Mouse (Mus musculus): ENCODE data around the gene Prep. TPM values are rescaled to one million over a fixed set of nuclear protein-coding genes. Genes with fewer than 3 reads are reported as not detected.
A peak's percentile ranks its signal among the peaks of the same experiment; 100 is the strongest.

The Prep gene
- polyA plus RNA-seq, 1 experiment from 2014 or later: 41.7 TPM

DNA sequence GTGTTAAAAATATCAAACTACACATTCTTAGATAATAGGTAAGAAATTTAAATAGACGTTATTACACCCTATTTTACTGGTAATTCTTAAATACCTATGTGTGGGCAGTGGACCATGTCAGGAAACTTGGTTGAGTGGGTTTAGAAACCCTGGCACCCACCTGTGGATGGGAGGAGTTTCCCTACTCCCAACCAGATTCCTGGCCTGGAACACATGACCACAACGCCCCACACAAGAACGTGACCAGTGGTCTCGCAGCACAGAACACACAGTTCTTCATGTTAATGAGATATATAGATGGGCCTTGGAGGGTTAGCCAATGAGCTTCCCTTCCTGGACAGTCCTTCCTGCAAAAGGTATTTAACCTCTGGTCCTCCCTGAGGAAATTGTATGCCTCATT is 39.5 kb downstream of the Prep start:
- H3K36me3 ChIP-seq (replicated peaks): peaks cover 76% of the 10 kb centered on the region
- H3K27ac ChIP-seq (replicated peaks): no peak overlapping the region
- H3K4me1 ChIP-seq: no peaks in the 10 kb centered on the region
- H3K27me3 ChIP-seq (replicated peaks; ENCODE audit: low read depth, poor library complexity, severe bottlenecking): no peaks in the 10 kb centered on the region
- 92% methylated on average over 4 of the region's 4 CpGs for whole genome bisulfite sequencing
- H3K4me3 ChIP-seq: no peak overlapping the region
- H3K9me3 ChIP-seq: no peaks in the 10 kb centered on the region
- DNase-seq (ENCODE audit: low spot score): no peak

DNA sequence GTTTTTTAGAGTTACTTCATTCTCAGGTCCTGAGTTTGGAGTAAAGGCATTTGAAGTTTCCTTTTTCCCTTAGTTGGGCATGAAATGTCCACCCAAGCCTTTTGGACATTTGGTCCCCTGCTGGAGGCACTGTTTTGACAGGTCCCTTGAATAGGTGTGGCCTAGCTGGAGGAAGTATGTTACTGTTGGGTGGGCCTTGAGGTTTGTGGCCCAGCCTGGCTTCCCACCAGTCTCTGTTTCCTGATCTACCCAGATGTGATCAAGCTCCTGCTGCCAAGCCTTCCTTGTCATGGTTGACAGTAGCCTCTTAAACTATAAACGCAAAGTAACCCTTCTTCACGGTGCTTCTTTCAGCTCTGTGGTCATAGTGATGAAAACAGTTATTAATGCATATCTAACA is 40.3 kb downstream of the Prep start:
- Histone ChIP-seq H3K27ac (replicated peaks) (no peak overlapping the region), H3K27me3 (replicated peaks; ENCODE audit: low read depth, poor library complexity, severe bottlenecking) (no peaks in the 10 kb centered on the region), H3K4me1 (no peaks in the 10 kb centered on the region), H3K9me3 (no peaks in the 10 kb centered on the region), H3K36me3 (replicated peaks) (peaks cover 76% of the 10 kb centered on the region), H3K4me3 (no peak overlapping the region)
- WGBS: 96% methylated on average over 2 of the region's 2 CpGs
- no peak for DNase-seq (ENCODE audit: low spot score)

DNA sequence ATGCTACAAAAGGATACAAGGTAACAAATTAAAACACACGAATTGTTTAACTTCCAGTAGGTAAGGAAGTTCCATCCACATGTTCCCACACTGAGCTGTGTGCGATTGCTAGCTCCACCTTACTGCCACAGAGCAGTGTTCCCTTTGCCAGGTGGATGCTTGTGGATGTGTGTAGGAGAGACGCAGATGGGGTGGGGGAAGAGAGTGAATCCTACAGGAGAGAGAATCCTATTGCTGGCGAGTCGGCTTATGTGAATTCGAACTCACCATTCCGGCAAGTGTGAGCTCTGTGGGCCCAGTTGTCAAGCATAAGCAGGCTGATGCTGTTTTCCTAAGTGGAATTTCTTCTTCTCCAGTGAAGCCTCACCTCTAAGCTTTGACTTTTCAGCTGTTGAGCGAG is 42.0 kb downstream of the Prep start:
- H3K9me3 ChIP-seq: no peaks in the 10 kb centered on the region
- no peak for DNase-seq (ENCODE audit: low spot score)
- no peak overlapping the region for H3K4me3 ChIP-seq
- H3K4me1 ChIP-seq: no peaks in the 10 kb centered on the region
- 95% methylated on average over 8 of the region's 8 CpGs for WGBS
- peaks cover 82% of the 10 kb centered on the region for H3K36me3 ChIP-seq (replicated peaks)
- H3K27me3 ChIP-seq (replicated peaks; ENCODE audit: low read depth, poor library complexity, severe bottlenecking): no peaks in the 10 kb centered on the region
- H3K27ac ChIP-seq (replicated peaks): no peak overlapping the region

GRCm38 (mm10) chr10:45109974-45110373 is 43.0 kb downstream of the Prep start:
- Histone ChIP-seq H3K27me3 (replicated peaks; ENCODE audit: low read depth, poor library complexity, severe bottlenecking) (no peaks in the 10 kb centered on the region), H3K9me3 (no peaks in the 10 kb centered on the region), H3K36me3 (replicated peaks) (peaks cover 84% of the 10 kb centered on the region), H3K4me3 (no peak overlapping the region), H3K4me1 (no peaks in the 10 kb centered on the region), H3K27ac (replicated peaks) (no peak overlapping the region)
- no peak for DNase-seq (ENCODE audit: low spot score)
- 91% methylated on average over 6 of the region's 6 CpGs for WGBS

GRCm38 (mm10) chr10:45112927-45113326 is 45.9 kb downstream of the Prep start:
- Histone ChIP-seq H3K27me3 (replicated peaks; ENCODE audit: low read depth, poor library complexity, severe bottlenecking) (no peaks in the 10 kb centered on the region), H3K4me1 (no peaks in the 10 kb centered on the region), H3K4me3 (no peak overlapping the region), H3K27ac (replicated peaks) (no peak overlapping the region), H3K9me3 (peaks cover 4% of the 10 kb centered on the region; the same call in 1 of the 2 replicates), H3K36me3 (replicated peaks) (peaks cover 94% of the 10 kb centered on the region)
- WGBS: 86% methylated on average over 11 of the region's 11 CpGs
- no peak for DNase-seq (ENCODE audit: low spot score)

DNA sequence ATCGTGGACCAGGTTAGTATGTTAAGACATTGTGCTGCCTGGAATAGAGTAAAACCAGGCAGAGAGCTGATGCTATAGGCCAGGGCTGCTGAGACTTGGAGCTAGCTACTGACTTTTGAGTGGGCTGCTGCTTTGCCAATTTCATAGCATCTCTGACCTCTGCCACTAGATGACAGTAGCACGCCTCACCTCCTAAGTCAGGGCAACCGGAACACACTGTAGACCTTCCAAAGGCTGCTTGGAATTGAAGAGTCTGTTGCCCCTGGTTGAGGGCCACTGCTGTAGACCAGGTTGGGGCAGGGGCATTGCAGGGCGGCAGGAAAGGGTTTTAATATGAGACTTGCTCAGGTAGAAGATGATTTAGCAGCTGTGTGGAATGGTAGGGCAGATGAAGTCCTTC is 47.5 kb downstream of the Prep start:
- Histone ChIP-seq H3K9me3 (peaks cover 4% of the 10 kb centered on the region; the same call in 1 of the 2 replicates), H3K27ac (replicated peaks) (no peak overlapping the region), H3K4me3 (no peak overlapping the region), H3K27me3 (replicated peaks; ENCODE audit: low read depth, poor library complexity, severe bottlenecking) (no peaks in the 10 kb centered on the region), H3K4me1 (no peaks in the 10 kb centered on the region), H3K36me3 (replicated peaks) (peaks cover 94% of the 10 kb centered on the region)
- no peak for DNase-seq (ENCODE audit: low spot score)
- 84% methylated on average over 4 of the region's 4 CpGs for WGBS

DNA sequence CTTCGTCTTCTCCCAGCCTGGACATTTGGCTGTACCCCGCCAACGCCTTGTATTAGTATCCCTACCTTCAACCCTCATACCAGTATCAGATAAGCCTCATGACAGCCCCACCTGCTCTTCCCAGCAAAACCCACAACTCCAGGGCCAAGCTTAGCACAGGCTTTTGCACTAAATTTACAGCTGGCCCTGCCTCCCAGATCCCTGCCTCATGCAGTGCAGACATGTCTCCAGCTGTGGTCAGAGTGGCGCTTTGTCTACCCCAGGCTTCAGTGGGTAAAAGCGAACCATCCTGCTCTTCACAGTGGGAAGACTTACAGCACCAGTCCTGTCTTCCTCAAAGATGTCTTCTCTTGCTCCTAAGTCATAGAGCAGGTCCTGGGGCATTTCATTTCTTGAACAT is 49.8 kb downstream of the Prep start:
- H3K27me3 ChIP-seq (replicated peaks; ENCODE audit: low read depth, poor library complexity, severe bottlenecking): no peaks in the 10 kb centered on the region
- DNase-seq (ENCODE audit: low spot score): no peak
- peaks cover 95% of the 10 kb centered on the region for H3K36me3 ChIP-seq (replicated peaks)
- H3K9me3 ChIP-seq: peaks cover 4% of the 10 kb centered on the region; the same call in 1 of the 2 replicates
- no peaks in the 10 kb centered on the region for H3K4me1 ChIP-seq
- H3K27ac ChIP-seq (replicated peaks): no peak overlapping the region
- 94% methylated on average over 5 of the region's 5 CpGs for WGBS
- no peak overlapping the region for H3K4me3 ChIP-seq

DNA sequence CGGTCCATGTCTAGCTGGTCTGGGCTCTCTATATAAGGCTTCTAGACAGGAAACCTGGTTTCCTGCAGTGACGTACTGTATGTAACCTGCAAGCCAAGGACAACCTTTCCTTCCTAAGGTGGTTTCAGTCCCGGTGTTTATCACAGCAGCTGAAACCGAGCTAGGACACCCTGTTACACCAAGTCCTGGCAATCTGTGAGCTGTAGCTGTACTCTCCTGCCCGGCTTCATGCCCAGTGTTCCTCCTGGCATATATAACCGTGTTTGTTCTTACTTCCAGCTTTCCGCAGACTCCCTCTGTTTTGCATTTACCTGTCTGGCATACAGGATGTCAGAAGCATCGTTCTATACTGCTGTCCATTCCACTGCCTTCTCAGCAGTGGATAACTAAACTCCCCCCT is 51.4 kb downstream of the Prep start:
- WGBS: 92% methylated on average over 8 of the region's 8 CpGs

GRCm38 (mm10) chr10:45121637-45122036 is 54.6 kb downstream of the Prep start:
- peaks cover 99% of the 10 kb centered on the region for H3K36me3 ChIP-seq (replicated peaks)
- H3K27ac ChIP-seq (replicated peaks): no peak overlapping the region
- H3K4me3 ChIP-seq: no peak overlapping the region
- no peak for DNase-seq (ENCODE audit: low spot score)
- no peaks in the 10 kb centered on the region for H3K27me3 ChIP-seq (replicated peaks; ENCODE audit: low read depth, poor library complexity, severe bottlenecking)
- WGBS: 89% methylated on average over 3 of the region's 3 CpGs
- no peaks in the 10 kb centered on the region for H3K4me1 ChIP-seq
- no peaks in the 10 kb centered on the region for H3K9me3 ChIP-seq

More for the DNA sequence above, 51.4 kb downstream of the Prep start:
- Histone ChIP-seq H3K36me3 (replicated peaks) (peaks cover 97% of the 10 kb centered on the region), H3K27me3 (replicated peaks; ENCODE audit: low read depth, poor library complexity, severe bottlenecking) (no peaks in the 10 kb centered on the region), H3K4me1 (no peaks in the 10 kb centered on the region), H3K9me3 (peaks cover 4% of the 10 kb centered on the region; the same call in 1 of the 2 replicates), H3K4me3 (no peak overlapping the region), H3K27ac (replicated peaks) (no peak overlapping the region)
- DNase-seq (ENCODE audit: low spot score): no peak

GRCm38 (mm10) chr10:45122476-45122875 is 55.5 kb downstream of the Prep start:
- H3K4me3 ChIP-seq: no peak overlapping the region
- no peak for DNase-seq (ENCODE audit: low spot score)
- H3K36me3 ChIP-seq (replicated peaks): peaks cover 99% of the 10 kb centered on the region
- no peak overlapping the region for H3K27ac ChIP-seq (replicated peaks)
- no peaks in the 10 kb centered on the region for H3K9me3 ChIP-seq
- 62% methylated on average over 5 of the region's 5 CpGs for WGBS
- H3K4me1 ChIP-seq: no peaks in the 10 kb centered on the region
- H3K27me3 ChIP-seq (replicated peaks; ENCODE audit: low read depth, poor library complexity, severe bottlenecking): no peaks in the 10 kb centered on the region

- Histone ChIP-seq H3K27ac (replicated peaks) (no peak overlapping the region), H3K9me3 (no peaks in the 10 kb centered on the region), H3K4me1 (no peaks in the 10 kb centered on the region), H3K4me3 (no peak overlapping the region), H3K36me3 (replicated peaks) (peaks cover 99% of the 10 kb centered on the region), H3K27me3 (replicated peaks; ENCODE audit: low read depth, poor library complexity, severe bottlenecking) (no peaks in the 10 kb centered on the region)
- WGBS: 78% methylated on average over 6 of the region's 6 CpGs
- no peak for DNase-seq (ENCODE audit: low spot score)
These were observed 56.0 kb downstream of the Prep start for GRCm38 (mm10) chr10:45123011-45123410.

GRCm38 (mm10) chr10:45129105-45129504 is 62.1 kb downstream of the Prep start:
- Histone ChIP-seq H3K27me3 (replicated peaks; ENCODE audit: low read depth, poor library complexity, severe bottlenecking) (no peaks in the 10 kb centered on the region), H3K36me3 (replicated peaks) (peaks cover 73% of the 10 kb centered on the region), H3K4me1 (no peaks in the 10 kb centered on the region), H3K4me3 (no peak overlapping the region), H3K9me3 (no peaks in the 10 kb centered on the region), H3K27ac (replicated peaks) (no peak overlapping the region)
- WGBS: 91% methylated on average over 11 of the region's 11 CpGs
- no peak for DNase-seq (ENCODE audit: low spot score)

DNA sequence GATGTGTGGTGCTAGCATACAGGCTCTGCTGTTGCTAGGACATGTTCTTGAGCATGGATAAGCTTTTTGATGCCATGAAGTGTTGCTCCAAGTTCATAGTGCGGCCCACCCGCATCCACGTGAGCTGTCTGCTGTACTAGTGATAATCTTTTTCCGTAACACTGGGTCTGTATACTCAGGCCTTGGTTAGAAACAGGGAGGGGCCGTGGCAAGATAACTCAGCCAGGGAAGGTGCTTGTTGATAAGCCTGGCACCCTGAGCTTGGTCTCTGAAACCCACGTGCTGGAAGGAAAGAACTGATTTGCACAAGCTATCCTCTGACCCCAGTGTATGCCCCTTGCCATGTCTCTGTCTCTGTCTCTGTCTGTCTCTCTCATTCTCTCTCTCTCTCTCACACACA is 63.0 kb downstream of the Prep start:
- no peak for DNase-seq (ENCODE audit: low spot score)
- Histone ChIP-seq H3K36me3 (replicated peaks) (peaks cover 72% of the 10 kb centered on the region), H3K4me1 (no peaks in the 10 kb centered on the region), H3K27me3 (replicated peaks; ENCODE audit: low read depth, poor library complexity, severe bottlenecking) (no peaks in the 10 kb centered on the region), H3K9me3 (no peaks in the 10 kb centered on the region), H3K27ac (replicated peaks) (no peak overlapping the region), H3K4me3 (no peak overlapping the region)
- 91% methylated on average over 6 of the region's 6 CpGs for WGBS

GRCm38 (mm10) chr10:45132371-45132770 is 65.4 kb downstream of the Prep start:
- no peaks in the 10 kb centered on the region for H3K27me3 ChIP-seq (replicated peaks; ENCODE audit: low read depth, poor library complexity, severe bottlenecking)
- peaks cover 69% of the 10 kb centered on the region for H3K36me3 ChIP-seq (replicated peaks)
- H3K4me1 ChIP-seq: no peaks in the 10 kb centered on the region
- no peak overlapping the region for H3K4me3 ChIP-seq
- peak; percentile 42 for DNase-seq (ENCODE audit: low spot score)
- H3K9me3 ChIP-seq: no peaks in the 10 kb centered on the region
- no peak overlapping the region for H3K27ac ChIP-seq (replicated peaks)
- 80% methylated on average over 4 of the region's 4 CpGs for WGBS

Measured in embryonic facial prominence, embryonic 10.5 days (tissue).